Mouse (Mus musculus) E14TG2a.4 (cell line): ENCODE results near the gene Smarcd3.

Source experiments
- CTCF ChIP-seq: conservative IDR thresholded peaks from 2 replicates; pipeline ENCODE4 v1.5.1; 2014; ENCODE audit warnings: low read length
- NANOG ChIP-seq: IDR thresholded peaks from 2 replicates; pipeline ENCODE4 v1.6.1; 2014; ENCODE audit warnings: borderline replicate concordance, low read length, mixed read lengths
- POU5F1 ChIP-seq: IDR thresholded peaks from 2 replicates; pipeline ENCODE4 v1.6.1; 2014; ENCODE audit warnings: low read length, borderline replicate concordance

DNA sequence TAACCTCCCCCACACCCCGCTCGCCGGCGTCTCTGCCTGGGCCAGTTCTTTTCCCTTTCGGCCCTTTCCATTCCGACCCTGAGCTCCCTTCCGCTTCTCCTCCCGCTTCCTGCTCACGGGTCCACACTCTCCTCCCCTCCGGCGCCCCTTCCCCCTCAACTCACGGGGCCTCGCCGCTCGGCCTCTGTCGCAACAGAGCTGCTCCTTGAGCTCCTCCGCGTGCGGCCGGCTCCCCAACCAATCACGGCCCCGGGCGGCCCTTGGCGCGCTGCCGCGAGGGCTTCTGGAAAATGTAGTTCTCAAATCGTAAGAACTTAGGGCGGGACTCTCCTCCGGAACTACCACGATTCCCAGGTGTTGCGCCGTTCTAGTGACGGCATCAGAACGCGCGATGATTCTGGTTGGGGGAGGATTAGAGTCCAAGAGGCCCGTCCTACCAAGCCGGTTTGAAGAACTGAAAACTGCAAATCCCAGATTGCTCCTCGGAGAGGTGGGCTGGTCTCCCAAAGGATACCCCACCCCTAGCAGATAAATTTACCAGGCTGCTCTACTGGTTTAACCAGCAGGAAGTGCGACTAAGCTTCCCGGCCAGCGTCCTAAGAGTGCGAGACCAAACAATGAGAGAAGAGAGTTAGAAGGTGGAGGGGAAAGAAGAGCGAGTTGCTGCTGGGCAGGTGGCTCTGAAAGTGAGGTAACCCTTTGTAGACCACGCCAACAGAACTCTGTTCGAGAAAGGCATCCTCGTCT, 46.9 kb downstream of the Smarcd3 start, which contains the start of gene Abcf2:
- TF ChIP-seq CTCF = no peak
- no peak for TF ChIP-seq NANOG
- TF ChIP-seq POU5F1 = no peak
